Mouse (Mus musculus) cerebellum, adult 2 months (tissue): ENCODE data around the gene Hnrnpa2b1.
A peak's percentile ranks its signal among the peaks of the same experiment; 100 is the strongest.

Source experiments
- CTCF ChIP-seq: fragments of 200-500 bp; IDR thresholded peaks from 2 replicates; pipeline ENCODE4 v1.5.1; 2011; ENCODE audit warnings: low read depth, mild to moderate bottlenecking, control low read depth, low read length, moderate library complexity, borderline replicate concordance; ENCODE audit not compliant: insufficient read depth
- POLR2A ChIP-seq: fragments of 200-500 bp; IDR thresholded peaks from 2 replicates; pipeline ENCODE4 v1.6.1; 2011; ENCODE audit warnings: low read length, control low read depth, borderline replicate concordance; ENCODE audit not compliant: insufficient read depth

DNA sequence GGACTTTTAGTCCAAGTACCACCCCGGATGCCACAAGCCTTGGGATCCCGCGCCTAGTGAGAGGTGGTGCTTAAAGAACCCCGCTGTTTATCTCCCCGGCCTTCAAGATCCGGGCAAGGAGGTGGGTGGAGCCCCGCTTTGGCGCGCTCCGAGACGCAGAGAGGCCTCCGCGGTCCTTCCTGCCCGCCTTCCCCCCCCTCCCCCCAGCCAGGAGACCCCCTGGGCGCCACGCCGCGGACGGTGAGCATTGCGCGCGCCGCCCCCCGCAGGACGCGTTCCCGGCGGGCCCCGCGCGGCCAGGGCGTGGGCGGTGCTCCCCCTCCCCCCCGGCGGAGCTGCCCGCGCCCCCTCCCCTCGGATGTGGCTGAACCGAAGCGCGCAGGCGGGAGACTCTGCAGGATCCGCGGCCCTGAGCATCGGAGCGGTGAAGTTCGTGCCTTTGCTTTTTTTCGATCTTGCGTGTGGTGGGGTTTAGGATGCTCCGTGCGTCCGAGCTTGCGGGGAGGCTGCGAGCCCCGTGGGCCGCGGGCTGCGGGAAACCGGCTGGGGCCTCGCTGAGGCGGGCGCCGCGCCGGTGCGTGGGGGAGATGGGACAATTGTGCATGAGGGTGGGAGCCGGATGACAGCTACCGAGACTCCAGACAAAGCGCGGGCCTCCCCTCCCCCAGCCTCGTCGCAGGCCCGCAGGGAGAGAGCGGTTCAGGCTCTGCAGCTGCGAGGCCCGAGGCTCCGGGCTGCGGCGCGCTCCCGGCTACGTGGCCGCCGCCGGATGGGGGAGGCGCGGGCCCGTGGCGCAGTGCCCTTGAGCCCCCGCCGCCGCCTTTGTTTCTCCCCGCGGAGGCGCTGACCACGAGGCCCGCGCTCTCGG is 851 bp upstream of the Hnrnpa2b1 start, which contains the start of gene Cbx3:
- TF ChIP-seq POLR2A, result peak; percentile 38; the same call in 1 of the 2 replicates
- TF ChIP-seq CTCF, result no peak
